Mouse (Mus musculus) neural tube, embryonic 14.5 days (tissue): Measurements from ENCODE around the gene Zbed4. TPM values are rescaled to one million over a fixed set of nuclear protein-coding genes. Genes with fewer than 3 reads are reported as not detected.

Experiments
- ATAC-seq: fragments of 200-750 bp; cut with Nextera tagmentation; 2 replicates; pipeline ENCODE4 v1.8.0; 2017; ENCODE audit warnings: low read depth, mild to moderate bottlenecking, moderate TSS enrichment, moderate library complexity
- H3K27ac ChIP-seq: fragments of 300-500 bp; sonication (generic); 2 replicates; pipeline ENCODE4 v1.5.1; 2014; ENCODE audit warnings: low read depth, mild to moderate bottlenecking, control low read depth, low read length, moderate library complexity, mixed read lengths
- H3K27me3 ChIP-seq: fragments of 300-500 bp; sonication (generic); 2 replicates; pipeline ENCODE4 v1.6.1; 2014; ENCODE audit warnings: low read length; ENCODE audit not compliant: control insufficient read depth, insufficient read depth
- H3K36me3 ChIP-seq: fragments of 300-500 bp; sonication (generic); 2 replicates; pipeline ENCODE4 v1.6.1; 2014; ENCODE audit warnings: low read length, mixed read lengths; ENCODE audit not compliant: control insufficient read depth, insufficient read depth
- H3K4me1 ChIP-seq: fragments of 300-500 bp; sonication (generic); 2 replicates; pipeline ENCODE4 v1.6.1; 2014; ENCODE audit warnings: low read length; ENCODE audit not compliant: control insufficient read depth, insufficient read depth
- H3K4me2 ChIP-seq: fragments of 300-500 bp; sonication (generic); 2 replicates; pipeline ENCODE4 v1.6.1; 2014; ENCODE audit warnings: mild to moderate bottlenecking, low read depth, low read length, control low read depth
- H3K4me3 ChIP-seq: fragments of 300-500 bp; sonication (generic); 2 replicates; pipeline ENCODE4 v1.5.1; 2014; ENCODE audit warnings: low read depth, low read length, control low read depth, mixed read lengths
- H3K9ac ChIP-seq: fragments of 300-500 bp; sonication (generic); replicated peaks from 2 replicates; pipeline ENCODE4 v1.6.1; 2014; ENCODE audit warnings: low read depth, mild to moderate bottlenecking, control low read depth, low read length, mixed read lengths
- H3K9me3 ChIP-seq: fragments of 300-500 bp; sonication (generic); 2 replicates; pipeline ENCODE4 v1.6.1; 2016; ENCODE audit warnings: low read length; ENCODE audit not compliant: control insufficient read depth
- WGBS: fragments of 180-500 bp; shearing (Covaris S2); extraction: QIAGEN DNeasy Blood & Tissue Kit; methylation state at CpG from one replicate; pipeline ENCODE4 v1.1.7; 2014; 5-methylcytosine and 5-hydroxymethylcytosine counted together
- polyA plus RNA-seq: library from polyadenylated mRNA; unstranded; fragments of >200 nt; fragmentation: Nextera tagmentation; extraction: Ambion mirVana; gene quantifications from 2 replicates; pipeline ENCODE4 v1.2.1, GENCODE M21; 2014

The Zbed4 gene
- polyA plus RNA-seq, 1 experiment from 2014 or later: 17.8 TPM

DNA sequence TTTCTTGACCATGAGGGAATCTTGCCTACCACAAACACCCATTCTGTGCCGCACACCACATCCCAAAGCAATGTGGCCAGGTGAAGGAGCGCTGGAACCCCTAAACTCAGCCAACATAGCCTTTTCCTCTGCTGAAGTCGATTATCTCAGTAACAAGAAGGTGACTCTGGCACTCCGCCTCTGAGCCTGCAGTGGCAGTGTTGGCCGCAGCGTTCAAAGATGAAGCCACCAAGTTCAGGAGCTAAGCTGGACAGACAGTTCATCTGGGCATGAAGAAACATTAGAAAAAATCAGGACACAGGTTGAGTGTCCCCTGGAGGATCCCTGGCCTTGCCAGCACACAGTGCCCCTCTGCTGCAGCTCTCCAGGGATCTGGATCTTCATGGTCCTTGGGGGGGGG, 76.0 kb downstream of the Zbed4 start:
- Histone ChIP-seq H3K4me1 (no peaks in the 10 kb centered on the region), H3K27ac (no peak overlapping the region), H3K9me3 (no peaks in the 10 kb centered on the region), H3K27me3 (no peaks in the 10 kb centered on the region), H3K36me3 (peaks cover 37% of the 10 kb centered on the region), H3K9ac (no peak overlapping the region), H3K4me2 (no peak overlapping the region), H3K4me3 (no peak overlapping the region)
- ATAC-seq: no peak
- WGBS: 90% methylated on average over 6 of the region's 6 CpGs

DNA sequence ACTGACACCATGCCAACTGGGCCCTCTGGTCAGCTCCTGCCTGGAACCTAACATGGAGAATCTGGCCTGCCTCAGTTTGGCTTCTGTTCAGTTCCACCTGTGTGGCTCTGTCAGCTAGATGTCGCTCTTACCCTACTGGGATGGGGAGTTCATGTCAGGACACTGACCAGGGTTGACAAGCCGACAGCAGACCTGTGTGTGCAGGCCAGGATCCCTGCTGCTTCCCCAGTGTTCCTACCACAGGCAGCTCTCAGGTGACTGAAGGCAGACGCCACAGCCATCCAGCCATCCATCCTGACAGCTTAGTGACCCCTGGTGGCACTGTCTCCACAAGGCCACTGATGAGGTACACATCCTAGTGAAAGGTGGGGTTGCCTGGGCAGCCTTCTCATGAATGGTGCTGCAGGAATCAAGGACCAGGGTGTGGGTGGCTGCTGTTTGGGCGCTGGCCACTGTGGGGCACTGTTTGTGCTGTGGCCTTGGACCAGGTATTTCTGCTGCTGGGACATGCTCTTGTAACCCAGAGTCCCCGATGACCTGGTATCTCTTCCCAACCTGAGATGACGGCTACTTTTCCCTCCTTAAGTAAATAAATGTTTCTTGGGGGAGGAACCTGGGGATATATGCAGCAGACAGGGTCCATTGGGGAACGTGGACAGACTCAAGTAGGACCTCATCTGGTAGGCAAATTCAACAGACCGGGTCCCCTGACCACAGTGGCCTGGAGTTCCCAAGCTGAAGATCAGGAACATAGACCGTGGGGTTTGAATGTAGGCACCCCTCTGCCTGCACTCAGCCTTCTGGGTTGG, 76.7 kb downstream of the Zbed4 start:
- H3K9ac ChIP-seq: no peak overlapping the region
- no peak overlapping the region for H3K27ac ChIP-seq
- H3K4me1 ChIP-seq: no peaks in the 10 kb centered on the region
- H3K4me3 ChIP-seq: no peak overlapping the region
- no peaks in the 10 kb centered on the region for H3K9me3 ChIP-seq
- H3K36me3 ChIP-seq: peaks cover 32% of the 10 kb centered on the region
- no peaks in the 10 kb centered on the region for H3K27me3 ChIP-seq
- 29% methylated on average over 9 of the region's 9 CpGs for WGBS
- peak; percentile 25; the same call in 1 of the 2 replicates for ATAC-seq
- H3K4me2 ChIP-seq: no peak overlapping the region

GRCm38 (mm10) chr15:88828800-88829705, 77.6 kb downstream of the Zbed4 start:
- Histone ChIP-seq H3K9me3 (no peaks in the 10 kb centered on the region), H3K4me2 (no peak overlapping the region), H3K4me3 (no peak overlapping the region), H3K4me1 (no peaks in the 10 kb centered on the region), H3K9ac (no peak overlapping the region), H3K27me3 (no peaks in the 10 kb centered on the region), H3K36me3 (peaks cover 28% of the 10 kb centered on the region), H3K27ac (no peak overlapping the region)
- ATAC-seq: peak; percentile 91
- 59% methylated on average over 17 of the region's 17 CpGs for WGBS

DNA sequence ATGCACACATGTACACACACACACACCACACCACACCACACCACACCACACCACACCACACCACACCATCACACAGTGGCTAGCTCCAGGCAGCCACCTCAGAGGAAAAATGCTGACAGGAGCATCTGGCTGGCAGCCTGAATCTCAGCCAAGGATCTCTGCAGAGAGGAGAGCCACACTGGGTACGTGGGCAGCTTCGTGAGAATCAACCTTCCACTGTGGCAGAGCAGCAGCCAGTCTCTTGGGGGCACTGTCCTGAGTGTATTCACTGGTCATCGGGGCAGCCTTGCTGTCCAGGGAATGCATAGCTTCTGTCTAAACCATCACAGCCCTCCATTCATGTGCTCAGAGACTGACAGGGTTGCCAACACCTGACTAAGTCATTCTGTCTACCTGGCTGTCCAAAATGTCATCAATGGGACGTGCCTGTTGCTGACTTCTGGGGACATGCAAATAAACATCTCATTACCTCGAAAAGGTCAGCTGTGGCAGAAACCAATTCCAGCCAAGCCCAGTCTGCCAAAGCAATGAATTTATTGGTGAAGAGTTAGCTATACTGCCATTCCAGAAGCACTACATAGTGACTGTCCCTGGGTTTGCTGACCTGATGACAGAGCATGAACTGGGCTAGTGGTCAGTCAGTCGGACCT, 78.5 kb downstream of the Zbed4 start:
- no peak overlapping the region for H3K9ac ChIP-seq
- H3K36me3 ChIP-seq: peaks cover 20% of the 10 kb centered on the region
- no peak for ATAC-seq
- no peak overlapping the region for H3K27ac ChIP-seq
- H3K27me3 ChIP-seq: no peaks in the 10 kb centered on the region
- H3K4me3 ChIP-seq: no peak overlapping the region
- H3K9me3 ChIP-seq: no peaks in the 10 kb centered on the region
- H3K4me2 ChIP-seq: no peak overlapping the region
- 82% methylated on average over 6 of the region's 6 CpGs for WGBS
- H3K4me1 ChIP-seq: no peaks in the 10 kb centered on the region

DNA sequence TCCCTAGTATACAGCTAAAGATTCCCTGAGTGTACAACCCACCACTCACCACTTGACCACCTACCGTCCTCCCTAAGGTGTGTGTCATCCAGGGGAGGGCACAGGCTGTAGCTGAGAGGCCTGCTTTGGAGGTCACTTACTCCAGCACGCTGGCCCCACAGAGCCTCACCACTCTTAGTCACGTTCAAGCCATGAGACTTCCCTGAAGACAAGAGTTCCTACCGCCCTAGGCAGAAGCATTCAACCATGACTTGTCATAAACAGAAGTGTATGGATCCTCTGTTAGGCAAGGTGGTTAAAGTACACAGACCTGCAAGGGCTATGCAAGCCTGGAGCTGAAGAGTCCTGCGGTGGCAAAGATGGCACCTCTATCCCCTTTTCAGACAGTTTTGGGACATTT, 79.2 kb downstream of the Zbed4 start:
- H3K9me3 ChIP-seq: no peaks in the 10 kb centered on the region
- H3K9ac ChIP-seq: no peak overlapping the region
- WGBS: 81% methylated on average over 5 of the region's 5 CpGs
- no peak overlapping the region for H3K27ac ChIP-seq
- no peak for ATAC-seq
- no peaks in the 10 kb centered on the region for H3K4me1 ChIP-seq
- no peaks in the 10 kb centered on the region for H3K27me3 ChIP-seq
- H3K4me3 ChIP-seq: no peak overlapping the region
- peaks cover 13% of the 10 kb centered on the region for H3K36me3 ChIP-seq
- H3K4me2 ChIP-seq: no peak overlapping the region

- no peak overlapping the region for H3K4me2 ChIP-seq
- no peaks in the 10 kb centered on the region for H3K27me3 ChIP-seq
- no peak overlapping the region for H3K4me3 ChIP-seq
- WGBS: 68% methylated on average over 5 of the region's 5 CpGs
- no peaks in the 10 kb centered on the region for H3K4me1 ChIP-seq
- peaks cover 7% of the 10 kb centered on the region; the same call in 1 of the 2 replicates for H3K36me3 ChIP-seq
- no peak for ATAC-seq
- no peak overlapping the region for H3K9ac ChIP-seq
- no peaks in the 10 kb centered on the region for H3K9me3 ChIP-seq
- no peak overlapping the region for H3K27ac ChIP-seq
These were observed 80.0 kb downstream of the Zbed4 start for GRCm38 (mm10) chr15:88831482-88831881.

DNA sequence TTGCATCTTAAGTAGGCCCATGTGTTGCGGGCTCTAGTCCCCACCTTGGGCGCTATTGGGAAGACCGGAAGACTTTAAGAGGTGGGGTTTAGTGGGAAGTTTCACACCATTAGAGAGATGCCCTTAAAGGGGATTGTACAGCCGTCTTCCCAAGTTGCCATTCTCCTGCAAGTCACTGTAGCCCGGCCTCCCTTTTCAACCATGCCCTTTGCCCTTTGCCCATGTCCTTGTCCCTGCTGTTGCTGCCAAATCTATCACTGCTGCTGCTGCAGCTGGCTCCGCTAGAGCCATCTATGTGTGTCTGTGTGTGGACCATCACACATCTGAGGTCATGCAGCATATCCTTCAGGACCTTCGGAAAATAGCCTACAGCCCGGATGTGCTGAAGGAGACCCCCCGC, 81.1 kb downstream of the Zbed4 start:
- no peak for ATAC-seq
- Histone ChIP-seq H3K36me3 (no peaks in the 10 kb centered on the region), H3K4me3 (no peak overlapping the region), H3K27me3 (no peaks in the 10 kb centered on the region), H3K4me2 (no peak overlapping the region), H3K9ac (no peak overlapping the region), H3K4me1 (0 out of 2 replicates have a peak, but pooled peaks cover 3% of the 10 kb centered on the region), H3K9me3 (no peaks in the 10 kb centered on the region), H3K27ac (no peak overlapping the region)
- 79% methylated on average over 9 of the region's 9 CpGs for WGBS
